Mouse (Mus musculus) spleen, adult 2 months (tissue): Measurements from ENCODE around the gene Anp32e. TPM values are rescaled to one million over a fixed set of nuclear protein-coding genes. Genes with fewer than 3 reads are reported as not detected.
A peak's percentile ranks its signal among the peaks of the same experiment; 100 is the strongest.
"Not testable (repeated sequence)": the region's sequence is repeated elsewhere in the genome, so short reads cannot be mapped to it uniquely, and the experiment has no call there.

Experiments used
- DNase-seq, 2 experiments: peaks; one replicate each; pipeline versions ENCODE4 v3.0.0 to v3.0.0-alpha.2; 2012 to 2021; ENCODE audit warnings: low spot score in 2 of 2, low read depth in 1 of 2
- H3K27ac ChIP-seq: fragments of 200-500 bp; 2 replicates; pipeline ENCODE4 v1.5.1; 2012; ENCODE audit warnings: low read length, inconsistent platforms; ENCODE audit not compliant: insufficient read depth
- H3K27me3 ChIP-seq: fragments of 200-500 bp; 2 replicates; pipeline ENCODE4 v1.6.1; 2012; ENCODE audit warnings: mild to moderate bottlenecking, moderate library complexity, low read length, inconsistent platforms; ENCODE audit not compliant: control insufficient read depth, insufficient read depth
- H3K36me3 ChIP-seq: fragments of 200-500 bp; 2 replicates; pipeline ENCODE4 v1.6.1; 2012; ENCODE audit warnings: mild to moderate bottlenecking, low read length, inconsistent platforms; ENCODE audit not compliant: control insufficient read depth, insufficient read depth
- H3K4me1 ChIP-seq: fragments of 200-500 bp; 2 replicates; pipeline ENCODE4 v1.6.1; 2011; ENCODE audit warnings: inconsistent platforms; ENCODE audit not compliant: control insufficient read depth, insufficient read depth, insufficient read length
- H3K4me3 ChIP-seq: fragments of 200-500 bp; 2 replicates; pipeline ENCODE4 v1.5.1; 2011; ENCODE audit warnings: mild to moderate bottlenecking, inconsistent platforms; ENCODE audit not compliant: insufficient read depth, insufficient read length; ENCODE audit errors: extremely low read depth
- CTCF ChIP-seq: fragments of 200-500 bp; IDR thresholded peaks from 2 replicates; pipeline ENCODE4 v1.5.1; 2011; ENCODE audit warnings: mild to moderate bottlenecking, inconsistent platforms; ENCODE audit not compliant: insufficient read depth, insufficient read length, insufficient replicate concordance; ENCODE audit errors: extremely low read depth
- POLR2A ChIP-seq: fragments of 200-500 bp; IDR thresholded peaks from 2 replicates; pipeline ENCODE4 v1.6.1; 2011; ENCODE audit warnings: low read depth, low read length, inconsistent platforms
- WGBS: fragments of 180-500 bp; shearing (Covaris S2); methylation state at CpG from one replicate; pipeline ENCODE4 v1.1.7; 2018; 5-methylcytosine and 5-hydroxymethylcytosine counted together
- polyA plus RNA-seq: library from polyadenylated mRNA; depleted of rRNA; stranded (reverse); fragments of >200 nt; gene quantifications from 2 replicates; pipeline ENCODE4 v1.2.3, GENCODE M21; 2012

Anp32e gene
- polyA plus RNA-seq, 1 experiment = 12.7 TPM

DNA sequence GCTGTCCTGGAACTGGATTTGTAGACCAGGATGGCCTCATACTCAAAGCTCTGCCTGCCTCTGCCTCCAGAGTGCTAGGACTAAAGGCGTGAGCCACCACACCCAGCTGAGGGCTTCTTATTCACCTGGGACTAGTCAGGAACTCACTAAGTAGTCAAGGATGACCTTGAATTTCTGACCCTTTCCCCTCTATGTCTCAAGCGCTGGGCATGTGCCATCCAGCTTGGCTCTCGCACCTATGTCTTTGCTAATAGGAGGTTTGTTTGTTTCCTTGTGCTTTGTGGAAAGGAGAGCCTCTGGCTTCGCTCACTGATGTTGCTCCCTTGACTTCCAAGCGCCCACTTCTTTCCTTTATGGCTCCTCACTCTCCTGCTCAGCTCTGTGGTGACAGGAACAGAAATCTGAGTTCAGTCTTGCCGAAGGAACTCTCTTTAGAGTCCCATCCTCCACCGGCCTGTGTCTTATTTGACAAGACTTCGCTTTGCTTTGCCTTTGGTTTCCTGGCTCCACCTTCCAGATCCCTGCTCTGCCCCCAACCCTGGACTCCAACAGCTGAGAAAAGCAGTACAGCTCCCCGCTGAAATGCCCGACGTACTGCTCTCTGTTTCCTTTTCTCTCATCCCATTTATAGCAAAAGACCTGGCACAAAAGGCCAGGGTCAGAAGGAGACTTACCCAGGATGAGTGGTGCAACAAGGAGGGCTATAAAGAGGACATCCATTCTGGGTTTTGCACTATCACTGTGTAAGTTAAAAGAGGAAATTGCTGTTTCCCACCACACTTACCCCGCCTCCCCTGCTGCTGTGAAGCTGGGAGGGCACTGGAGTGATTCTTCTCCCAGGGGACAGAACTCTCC, 37.6 kb upstream of the Anp32e start, which contains the start of gene BC028528:
Gene BC028528, minus strand, starts transcription at position 795 of the 855 bp plus-strand sequence.
- DNase-seq = peak; percentile 73
- Histone ChIP-seq H3K27me3 (no peaks in the 10 kb centered on the region), H3K27ac (peak within 1 kb of the TSS; percentile 88), H3K4me3 (peak within 1 kb of the TSS; percentile 62), H3K4me1 (peaks cover 14% of the 10 kb centered on the region; the same call in 1 of the 2 replicates), H3K36me3 (peaks cover 7% of the 10 kb centered on the region)
- WGBS = 10% methylated on average over 12 of the region's 12 CpGs
- TF ChIP-seq POLR2A (no peak), CTCF (no peak)

DNA sequence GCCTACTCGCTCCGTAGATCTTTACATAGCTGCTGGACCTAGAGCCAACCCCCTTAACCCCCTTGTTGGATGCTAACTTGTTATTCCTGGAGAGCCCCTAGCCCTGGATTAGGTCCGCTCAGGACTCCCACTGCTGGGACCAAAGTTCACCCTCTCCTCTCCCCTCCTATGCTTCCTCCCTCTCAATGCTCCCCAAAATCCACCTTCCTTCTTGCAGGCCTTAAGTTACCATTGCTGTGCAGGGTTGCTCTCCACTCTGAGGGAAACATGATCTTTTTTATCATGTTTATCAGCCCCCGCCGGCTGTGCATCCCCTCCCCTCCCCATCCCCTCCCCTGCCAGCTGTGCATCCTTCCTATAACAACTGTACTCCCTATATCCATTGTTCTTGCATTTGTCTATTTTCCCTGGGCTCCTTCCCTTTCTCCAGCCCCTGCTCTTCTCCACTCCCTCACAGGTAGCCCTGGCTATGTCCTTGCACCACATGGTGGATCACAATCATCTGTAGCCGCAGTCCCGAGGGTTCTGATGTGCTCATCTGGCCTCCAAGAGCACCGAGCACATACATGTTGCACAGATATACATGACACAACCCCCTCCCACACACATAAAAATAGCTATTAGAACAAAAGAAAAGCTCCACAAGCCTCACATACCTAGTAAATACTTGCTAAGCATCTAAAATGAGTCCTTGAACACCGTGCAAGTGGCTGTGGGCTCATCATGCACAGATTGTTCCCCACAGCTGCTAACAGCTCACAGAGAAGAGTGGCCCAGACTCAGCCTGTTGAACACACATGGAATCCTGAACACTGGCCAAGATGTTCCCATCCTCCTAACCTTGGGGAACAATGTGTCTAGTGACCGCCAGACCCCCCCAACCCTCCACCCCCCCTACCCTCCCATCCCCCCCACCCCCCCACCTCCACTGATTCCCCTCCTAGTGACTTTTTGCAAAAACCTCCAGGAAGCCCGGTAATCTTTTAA, 36.7 kb upstream of the Anp32e start:
- no peaks in the 10 kb centered on the region for H3K27me3 ChIP-seq
- TF ChIP-seq POLR2A (no peak), CTCF (no peak)
- DNase-seq = no peak
- 33% methylated on average over 11 of the region's 11 CpGs for WGBS
- H3K4me3 ChIP-seq = peak overlapping the region; percentile 62; the same call in 1 of the 2 replicates
- peaks cover 5% of the 10 kb centered on the region for H3K36me3 ChIP-seq
- peak overlapping the region; percentile 88 for H3K27ac ChIP-seq
- peaks cover 14% of the 10 kb centered on the region; the same call in 1 of the 2 replicates for H3K4me1 ChIP-seq

DNA sequence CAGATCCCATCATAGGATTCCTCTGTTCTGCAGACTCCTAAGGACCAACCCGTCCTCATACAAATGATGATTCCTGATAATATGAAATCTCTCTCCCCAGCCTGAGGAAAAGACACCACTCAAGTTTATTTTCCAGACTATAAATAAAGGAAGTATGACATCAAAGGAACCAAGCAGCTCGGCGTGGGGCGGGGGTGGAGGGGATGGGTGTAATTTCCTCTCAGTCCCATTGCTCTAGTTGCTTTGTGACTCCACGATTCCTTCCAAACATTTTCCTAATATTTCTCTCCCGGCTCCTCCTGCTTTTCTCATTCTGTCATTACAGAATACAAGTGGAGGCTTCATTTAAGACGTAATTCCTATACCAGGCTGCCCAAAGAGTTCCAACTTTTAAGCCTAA, 35.9 kb upstream of the Anp32e start:
- Histone ChIP-seq H3K4me3 (0 out of 2 replicates have a peak overlapping the region, but pooled peaks have one; percentile 32), H3K36me3 (0 out of 2 replicates have a peak, but pooled peaks cover 1% of the 10 kb centered on the region), H3K27me3 (no peaks in the 10 kb centered on the region), H3K4me1 (peaks cover 14% of the 10 kb centered on the region; the same call in 1 of the 2 replicates), H3K27ac (peak overlapping the region; percentile 71)
- WGBS = 8% methylated on average over 7 of the region's 7 CpGs
- DNase-seq = no peak
- no peak for TF ChIP-seq CTCF
- TF ChIP-seq POLR2A = no peak

DNA sequence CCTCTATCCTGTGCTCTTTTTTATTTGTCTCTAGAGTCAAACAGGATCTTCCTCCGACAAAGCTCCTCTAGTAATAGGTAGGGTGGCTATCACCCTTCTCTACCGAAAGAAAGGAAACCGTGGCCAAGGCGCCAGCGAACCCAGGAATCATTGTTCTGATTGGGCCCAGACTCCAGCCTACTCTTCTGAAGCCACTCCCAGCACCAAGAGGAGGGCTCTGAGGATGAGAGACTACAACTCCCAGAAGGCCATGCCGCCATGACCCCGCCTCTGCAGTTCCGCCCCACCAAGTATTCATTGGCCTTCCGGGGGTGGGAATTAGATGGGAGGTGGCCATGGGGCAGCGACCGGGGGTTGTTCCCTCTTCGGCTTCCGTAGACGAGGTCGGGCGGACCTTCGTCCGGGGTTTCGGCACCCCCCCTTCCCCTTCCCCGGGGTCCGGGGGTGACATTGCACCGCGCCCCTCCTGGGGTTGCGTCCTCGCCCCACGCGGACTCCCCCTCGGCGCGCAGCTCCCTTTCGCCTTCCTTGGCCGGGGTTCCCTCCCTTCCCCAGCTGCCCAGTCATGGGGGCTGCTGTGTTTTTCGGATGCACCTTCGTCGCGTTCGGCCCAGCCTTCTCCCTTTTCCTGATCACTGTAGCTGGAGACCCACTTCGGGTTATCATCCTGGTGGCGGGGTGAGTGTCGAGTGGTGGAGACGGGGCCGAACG, 35.3 kb upstream of the Anp32e start, which contains the start of gene Aph1a:
Gene Aph1a, plus strand, starts transcription at position 364 of the 711 bp plus-strand sequence.
- peaks cover 14% of the 10 kb centered on the region; the same call in 1 of the 2 replicates for H3K4me1 ChIP-seq
- H3K36me3 ChIP-seq, H3K27me3 ChIP-seq: not testable (repeated sequence)
- peak; percentile 95 for DNase-seq
- peak; percentile 24; the same call in 1 of the 2 replicates for TF ChIP-seq POLR2A
- H3K4me3 ChIP-seq = peak within 1 kb of the TSS; percentile 65
- 1% methylated on average over 28 of the region's 43 CpGs for WGBS
- H3K27ac ChIP-seq = peak within 1 kb of the TSS; percentile 71

DNA sequence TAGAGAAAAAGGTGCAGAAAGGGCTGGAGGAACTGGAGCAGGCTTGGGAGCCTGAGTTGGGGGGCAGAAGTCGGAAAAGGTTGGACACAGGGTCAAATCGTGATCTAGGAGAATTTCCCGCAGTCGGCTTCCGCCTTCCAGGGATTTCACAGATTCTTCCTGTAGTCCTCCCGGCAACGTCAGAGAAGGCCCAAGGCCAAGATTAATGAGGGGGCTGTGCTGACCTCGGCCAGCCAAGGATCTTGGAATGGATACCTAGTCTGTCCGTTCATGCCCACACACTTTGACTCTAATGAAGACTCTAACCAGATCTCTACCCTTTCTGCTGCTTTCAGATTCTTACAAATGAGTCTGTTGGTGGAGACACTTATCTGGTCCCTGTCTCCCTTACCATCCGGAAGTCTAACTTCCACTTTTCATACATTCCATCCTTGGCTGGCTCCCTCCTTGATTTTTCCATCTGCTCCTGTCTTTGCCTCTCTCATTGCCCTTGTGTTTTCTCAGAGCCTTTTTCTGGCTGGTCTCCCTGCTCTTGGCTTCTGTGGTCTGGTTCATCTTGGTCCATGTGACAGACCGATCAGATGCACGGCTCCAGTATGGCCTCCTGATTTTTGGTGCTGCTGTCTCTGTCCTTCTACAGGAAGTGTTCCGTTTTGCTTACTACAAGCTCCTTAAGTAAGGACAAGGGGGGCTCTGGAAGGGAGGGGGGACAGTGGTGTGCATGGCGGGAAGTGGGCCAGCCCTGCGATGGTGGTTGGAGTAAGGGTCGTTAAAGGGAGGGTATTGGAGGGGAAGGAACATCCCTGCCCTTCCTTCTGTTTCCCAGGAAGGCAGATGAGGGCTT, 34.5 kb upstream of the Anp32e start:
- H3K4me3 ChIP-seq = peak overlapping the region; percentile 65
- peak overlapping the region; percentile 68 for H3K27ac ChIP-seq
- H3K27me3 ChIP-seq = no peaks in the 10 kb centered on the region
- no peak for TF ChIP-seq CTCF
- TF ChIP-seq POLR2A = no peak
- H3K4me1 ChIP-seq = peaks cover 14% of the 10 kb centered on the region; the same call in 1 of the 2 replicates
- 7% methylated on average over 16 of the region's 16 CpGs for WGBS
- DNase-seq = peak in 1 of 2 experiments; percentile 11
- no peaks in the 10 kb centered on the region for H3K36me3 ChIP-seq

DNA sequence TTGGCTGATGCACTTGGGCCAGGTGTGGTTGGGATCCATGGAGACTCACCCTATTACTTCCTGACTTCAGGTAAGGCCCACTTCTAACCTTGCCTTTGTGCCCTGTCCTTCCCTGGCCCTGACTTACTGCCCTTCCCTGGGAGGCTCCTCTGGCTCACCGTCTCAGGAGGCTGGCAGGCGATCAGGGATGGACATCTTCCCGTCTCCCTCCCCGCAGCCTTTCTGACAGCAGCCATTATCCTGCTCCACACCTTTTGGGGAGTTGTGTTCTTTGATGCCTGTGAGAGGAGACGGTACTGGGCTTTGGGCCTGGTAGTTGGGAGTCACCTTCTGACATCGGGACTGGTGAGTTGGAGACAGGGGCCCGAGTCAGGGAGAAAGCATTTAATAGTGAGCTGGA, 33.5 kb upstream of the Anp32e start:
- not testable (repeated sequence) for H3K4me3 ChIP-seq, H3K36me3 ChIP-seq, H3K27ac ChIP-seq, H3K27me3 ChIP-seq, DNase-seq
- peaks cover 14% of the 10 kb centered on the region; the same call in 1 of the 2 replicates for H3K4me1 ChIP-seq
- 95% methylated on average over 7 of the region's 7 CpGs for WGBS
